ENCODE assay signal across 13 mouse cellular contexts in genomic region chr8:71316486-71317031, GRCm38 (mm10). TPM values are rescaled to one million over a fixed set of nuclear protein-coding genes. Genes with fewer than 3 reads are reported as not detected.
DNase-seq lines count a peak whose midpoint lies in the region; ATAC-seq and TF ChIP-seq lines count a peak whose summit lies in the region.
"Had no signal": no experiment of that assay in that cellular context is flagged by ENCODE, and none has a peak within 500 bp of the region (broad histone marks: within the 10 kb centered on the region; RNA-seq: fewer than 3 reads in every experiment).

No protein-coding gene starts in this region.

- H3K4me1 ChIP-seq in heart, embryonic 14.5 days (ENCODE audit: control insufficient read depth in 2 of 2, insufficient read depth in 2 of 2, low read length in 2 of 2), result peaks cover 22 to 41% of the 10 kb centered on the region in 2 experiments
- peaks cover 27 to 44% of the 10 kb centered on the region in 2 experiments for H3K4me1 ChIP-seq in liver, embryonic 14.5 days (replicated peaks; ENCODE audit: control insufficient read depth in 2 of 2, insufficient read depth in 2 of 2, low read length in 1 of 2)

- no peak overlapping the region for H3K9ac ChIP-seq in heart, embryonic 14.5 days (ENCODE audit: low read length)
- no peak overlapping the region for H3K9ac ChIP-seq in liver, embryonic 14.5 days (replicated peaks)
- H3K9ac ChIP-seq: midbrain, embryonic 15.5 days had no signal

- H3K9me3 ChIP-seq in heart, embryonic 14.5 days (ENCODE audit: control insufficient read depth, low read length), result no peaks in the 10 kb centered on the region
- H3K9me3 ChIP-seq in liver, embryonic 14.5 days (ENCODE audit: control insufficient read depth, low read length), result no peaks in the 10 kb centered on the region
- H3K9me3 ChIP-seq: midbrain, embryonic 15.5 days had no signal

- no peak for TF ChIP-seq CTCF in liver, embryonic 14.5 days (IDR thresholded peaks at IDR 0.05; ENCODE audit: low read depth)

- no peak overlapping the region for H3K4me2 ChIP-seq in heart, embryonic 14.5 days (ENCODE audit: low read length)
- no peak overlapping the region for H3K4me2 ChIP-seq in liver, embryonic 14.5 days (ENCODE audit: low read depth)
- H3K4me2 ChIP-seq: midbrain, embryonic 15.5 days had no signal

- peaks cover 39% of the 10 kb centered on the region for H3K36me3 ChIP-seq in heart, embryonic 14.5 days (ENCODE audit: control insufficient read depth, insufficient read depth, low read length)
- no peaks in the 10 kb centered on the region for H3K36me3 ChIP-seq in liver, embryonic 14.5 days (replicated peaks; ENCODE audit: control insufficient read depth, insufficient read depth, low read depth)
- H3K36me3 ChIP-seq: midbrain, embryonic 15.5 days had no signal

- peak overlapping the region; percentile 23 to 60; a peak in 2 of 4 replicates for H3K27ac ChIP-seq in heart, embryonic 14.5 days (replicated peaks in 1 of 2; ENCODE audit: control insufficient read depth in 1 of 2, insufficient read depth in 1 of 2, low read depth in 2 of 2, low read length in 2 of 2)
- H3K27ac ChIP-seq in liver, embryonic 14.5 days, result no peak overlapping the region
- H3K27ac ChIP-seq: macrophage; midbrain, embryonic 15.5 days had no signal

- DNase-seq in heart, postnatal 25 days (ENCODE audit: low spot score), result no peak
- peak; percentile 45 for DNase-seq in 416B (ENCODE audit: low read depth)
- peak; percentile 33 for DNase-seq in c-Kit-negative CD71-positive TER-119-positive erythroid progenitor cells, embryonic 14.5 days (ENCODE audit: low read depth, low spot score)
- peak in 1 of 3 experiments; percentile 32 for DNase-seq in liver, embryonic 14.5 days (ENCODE audit: low read depth in 3 of 3, low spot score in 3 of 3)
- DNase-seq in c-Kit-positive CD71-positive TER-119-positive erythroid progenitor cells, embryonic 14.5 days (ENCODE audit: low spot score), result no peak
- no peak for DNase-seq in cerebellum, postnatal 4 days (ENCODE audit: low spot score in 2 of 2)
- DNase-seq: adrenal gland, adult 8-10 months; cerebellum, adult 9-11 months; right cerebral cortex, postnatal 25 days had no signal

- no peaks in the 10 kb centered on the region for H3K27me3 ChIP-seq in heart, embryonic 14.5 days (ENCODE audit: control insufficient read depth, insufficient read depth, low read length)
- no peaks in the 10 kb centered on the region for H3K27me3 ChIP-seq in liver, embryonic 14.5 days (ENCODE audit: control insufficient read depth, insufficient read depth, low read length)
- H3K27me3 ChIP-seq: midbrain, embryonic 15.5 days had no signal

- no peak for TF ChIP-seq EP300 in liver, embryonic 14.5 days (IDR thresholded peaks at IDR 0.05; ENCODE audit: low read depth)

- H3K4me3 ChIP-seq in heart, embryonic 14.5 days (ENCODE audit: control insufficient read depth in 1 of 2, insufficient read depth in 1 of 2, low read depth in 1 of 2, low read length in 2 of 2), result no peak overlapping the region
- H3K4me3 ChIP-seq in liver, embryonic 14.5 days (ENCODE audit: insufficient read depth in 1 of 2, low read depth in 2 of 2, low read length in 2 of 2), result no peak overlapping the region
- H3K4me3 ChIP-seq: midbrain, embryonic 15.5 days had no signal

- intact Hi-C loops in heart, postnatal 25 days (cut with DNase I), result loop anchor here (5.0 kb wide), 1 partner anchor 436 kb away; no protein-coding TSS in a partner anchor

- ATAC-seq in heart, embryonic 14.5 days (ENCODE audit: insufficient number of reproducible peaks, insufficient read depth, low FRiP score, low read depth), result peak; percentile 32; the same call in 1 of the 2 replicates
- peak; percentile 38 for ATAC-seq in liver, embryonic 14.5 days (ENCODE audit: insufficient read depth)
- ATAC-seq: forebrain, embryonic 14.5 days; midbrain, embryonic 15.5 days had no signal

RNA-seq across cellular contexts. Expression of gene Haus8, which starts 43.8 kb away (rescaled TPM):
- 134 and 144 TPM in 2 replicates for polyA plus RNA-seq in heart, embryonic 14.5 days (2014; fragmentation: Nextera tagmentation; extraction: Ambion mirVana)
- total RNA-seq in heart, postnatal 25 days (2021), result 10 to 100 TPM; 31.6 to 36.1 TPM
- 16.0 and 23.9 TPM in 2 replicates for polyA plus RNA-seq in liver, embryonic 14.5 days (2012; rRNA removed)
- 47.1 and 51.6 TPM in 2 replicates for polyA plus RNA-seq in liver, embryonic 14.5 days (2014; fragmentation: Nextera tagmentation; extraction: Ambion mirVana)

RNA-seq across cellular contexts. Expression of gene Myo9b, which starts 44.0 kb away (rescaled TPM):
- 16.8 and 17.9 TPM in 2 replicates for polyA plus RNA-seq in heart, embryonic 14.5 days (2014; fragmentation: Nextera tagmentation; extraction: Ambion mirVana)
- 10 to 100 TPM; 26.2 to 28.6 TPM for total RNA-seq in heart, postnatal 25 days (2021)
- polyA plus RNA-seq in liver, embryonic 14.5 days (2012; rRNA removed), result 5.9 and 6.4 TPM in 2 replicates
- polyA plus RNA-seq in liver, embryonic 14.5 days (2014; fragmentation: Nextera tagmentation; extraction: Ambion mirVana), result 5.8 and 7.0 TPM in 2 replicates

RNA-seq across cellular contexts. Expression of gene Use1, which starts 50.1 kb away (rescaled TPM):
- polyA plus RNA-seq in heart, embryonic 14.5 days (2014; fragmentation: Nextera tagmentation; extraction: Ambion mirVana), result 87.1 and 95.4 TPM in 2 replicates
- 100 to 1,000 TPM; 116 to 128 TPM for total RNA-seq in heart, postnatal 25 days (2021)
- 41.9 and 57.2 TPM in 2 replicates for polyA plus RNA-seq in liver, embryonic 14.5 days (2012; rRNA removed)
- polyA plus RNA-seq in liver, embryonic 14.5 days (2014; fragmentation: Nextera tagmentation; extraction: Ambion mirVana), result 46.5 and 48.2 TPM in 2 replicates

RNA-seq across cellular contexts. Expression of gene Ocel1, which starts 54.5 kb away (rescaled TPM):
- 3.6 TPM in 2 replicates for polyA plus RNA-seq in heart, embryonic 14.5 days (2014; fragmentation: Nextera tagmentation; extraction: Ambion mirVana)
- 10 to 100 TPM; 13.2 to 14.3 TPM for total RNA-seq in heart, postnatal 25 days (2021)
- 2.8 and 3.1 TPM in 2 replicates for polyA plus RNA-seq in liver, embryonic 14.5 days (2012; rRNA removed)
- polyA plus RNA-seq in liver, embryonic 14.5 days (2014; fragmentation: Nextera tagmentation; extraction: Ambion mirVana), result 1.9 and 2.8 TPM in 2 replicates

Comparison
In these comparisons a context has a peak if more than half of its experiments do, and no peak if none do; other contexts are left out.
1. DNase-seq: peak in 416B (single experiment) and c-Kit-negative CD71-positive TER-119-positive erythroid progenitor cells, embryonic 14.5 days (single experiment); none in heart, postnatal 25 days (single experiment), c-Kit-positive CD71-positive TER-119-positive erythroid progenitor cells, embryonic 14.5 days (single experiment) and cerebellum, postnatal 4 days (0 of 2).